Mouse (Mus musculus) myocyte (in vitro differentiated cells): ENCODE data around the gene Dnajc3.

Experiments
- E2F4 ChIP-seq: IDR thresholded peaks from one replicate; pipeline ENCODE4 v1.6.1; 2011; ENCODE audit warnings: mild to moderate bottlenecking, control low read depth, moderate library complexity; ENCODE audit not compliant: insufficient read depth
- POLR2A ChIP-seq: IDR thresholded peaks from one replicate; pipeline ENCODE4 v1.6.1; 2011; ENCODE audit warnings: low read depth, mild to moderate bottlenecking, control low read depth, moderate library complexity; ENCODE audit not compliant: insufficient read length

- no peak for TF ChIP-seq POLR2A
- no peak for TF ChIP-seq E2F4
Measured at GRCm38 (mm10) chr14:118938551-118938950, 775 bp downstream of the Dnajc3 start.
